Mouse (Mus musculus): Measurements from ENCODE around the gene Eid1.

- TF ChIP-seq CTCF (IDR thresholded peaks at IDR 0.05) (no peak), EP300 (IDR thresholded peaks at IDR 0.05) (no peak)
These were observed 21.9 kb downstream of the Eid1 start for GRCm38 (mm10) chr2:125694798-125695197.

Data from lung, postnatal 0 days (tissue).